Comparison of ENCODE assay signal across 8 mouse cellular contexts in the genomic region with DNA sequence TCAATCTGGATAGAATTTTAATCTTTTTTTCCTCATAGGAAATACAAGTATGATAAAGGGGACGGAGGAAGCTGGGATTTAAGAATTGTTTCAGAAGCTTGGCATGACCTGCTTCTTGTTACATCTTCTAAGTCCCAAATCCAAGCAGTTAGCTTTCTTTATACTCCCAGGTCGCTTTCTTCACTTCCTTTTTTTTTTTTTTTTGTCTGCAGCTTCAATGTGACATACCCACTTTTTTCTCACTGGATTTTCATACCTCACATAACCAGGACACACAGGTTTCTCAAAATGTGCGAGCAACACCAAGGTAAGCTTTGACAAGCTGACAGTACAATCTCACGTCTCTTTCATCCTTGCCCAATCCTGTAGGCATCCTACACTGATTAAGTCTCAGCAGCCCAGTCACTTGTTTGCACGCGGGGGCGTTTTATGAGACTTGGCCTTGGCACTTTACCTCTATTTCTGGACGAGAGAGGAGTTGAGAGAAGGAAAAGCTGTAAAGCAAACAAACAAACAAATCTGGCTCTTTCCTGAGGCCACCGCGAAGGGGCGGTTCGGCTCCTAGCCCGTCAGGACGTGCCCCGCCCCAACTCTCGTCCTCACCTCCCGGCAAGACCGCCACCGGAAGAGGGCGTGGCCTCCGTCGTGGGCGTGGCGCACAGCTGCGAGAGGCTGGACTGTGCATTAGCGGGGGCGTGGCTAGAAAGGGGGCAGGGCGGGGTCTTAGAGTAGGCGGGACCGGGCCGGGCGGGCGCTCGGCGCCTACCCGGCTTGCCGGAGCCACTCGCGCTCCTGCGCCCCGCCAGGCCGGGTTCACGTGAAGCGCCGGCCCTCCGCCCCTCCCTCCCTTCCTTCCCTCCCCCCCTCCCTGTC. TPM values are rescaled to one million over a fixed set of nuclear protein-coding genes. Genes with fewer than 3 reads are reported as not detected.
A peak's percentile ranks its signal among the peaks of the same experiment; 100 is the strongest.
DNase-seq lines count a peak whose midpoint lies in the region; ATAC-seq and TF ChIP-seq lines count a peak whose summit lies in the region.

A gene (plus strand): TSS at position 825 of the 873 bp plus-strand sequence.

- DNase-seq in G1E (ENCODE audit: low spot score): peak; percentile 90
- peak; percentile 99 to 100 for DNase-seq in cerebellum, adult 18-20 months
- DNase-seq in heart, postnatal 36 days: peak; percentile 98 to 99
- DNase-seq in layer of hippocampus, adult 2 months (ENCODE audit: low spot score in 2 of 2): peak; percentile 94 to 97
- peak; percentile 99 for DNase-seq in lung, embryonic 14.5 days
- DNase-seq in thymus, adult 2 months: peak; percentile 99

- H3K4me2 ChIP-seq in forebrain, embryonic 16.5 days (ENCODE audit: low read length): peak within 1 kb of the TSS; percentile 82
- peak within 1 kb of the TSS; percentile 80 for H3K4me2 ChIP-seq in lung, embryonic 14.5 days

- peak; percentile 50 for TF ChIP-seq POLR2A in olfactory bulb, adult 2 months (IDR thresholded peaks at IDR 0.05; ENCODE audit: insufficient read depth, low read depth, low read length)
- no peak; the same call in 1 of the 2 replicates for TF ChIP-seq POLR2A in thymus, adult 2 months (IDR thresholded peaks at IDR 0.05; ENCODE audit: control insufficient read depth, extremely low read depth, insufficient read depth, low read length, poor library complexity)

- H3K4me3 ChIP-seq in G1E (ENCODE audit: low read depth, low read length): peak within 1 kb of the TSS; percentile 98
- peak within 1 kb of the TSS; percentile 91 for H3K4me3 ChIP-seq in forebrain, embryonic 16.5 days (replicated peaks; ENCODE audit: low read length)
- H3K4me3 ChIP-seq in layer of hippocampus, adult 2 months: peak within 1 kb of the TSS; percentile 94
- H3K4me3 ChIP-seq in lung, embryonic 14.5 days (ENCODE audit: low read depth, low read length): peak within 1 kb of the TSS; percentile 82
- peak within 1 kb of the TSS; percentile 78 for H3K4me3 ChIP-seq in olfactory bulb, adult 2 months (ENCODE audit: insufficient read depth, low read depth, low read length)
- H3K4me3 ChIP-seq in thymus, adult 2 months (ENCODE audit: control insufficient read depth, insufficient read depth, low read length): peak within 1 kb of the TSS; percentile 68

- H3K9ac ChIP-seq in forebrain, embryonic 16.5 days (replicated peaks; ENCODE audit: low read depth, low read length): peak within 1 kb of the TSS; percentile 78
- peak within 1 kb of the TSS; percentile 85 for H3K9ac ChIP-seq in lung, embryonic 14.5 days

- peaks cover 18% of the 10 kb centered on the region for H3K36me3 ChIP-seq in G1E (replicated peaks)
- no peaks in the 10 kb centered on the region for H3K36me3 ChIP-seq in forebrain, embryonic 16.5 days (ENCODE audit: control insufficient read depth, insufficient read depth)
- H3K36me3 ChIP-seq in lung, embryonic 14.5 days (ENCODE audit: insufficient read depth): no peaks in the 10 kb centered on the region
- H3K36me3 ChIP-seq in thymus, adult 2 months (ENCODE audit: control insufficient read depth, insufficient read depth, low read length): no peaks in the 10 kb centered on the region

- H3K4me1 ChIP-seq in G1E (ENCODE audit: insufficient read depth, low read depth, low read length): peaks cover 21% of the 10 kb centered on the region
- H3K4me1 ChIP-seq in forebrain, embryonic 16.5 days (replicated peaks; ENCODE audit: control insufficient read depth, insufficient read depth, low read length): peaks cover 9% of the 10 kb centered on the region
- peaks cover 4% of the 10 kb centered on the region; the same call in 1 of the 2 replicates for H3K4me1 ChIP-seq in lung, embryonic 14.5 days (ENCODE audit: insufficient read depth)
- peaks cover 5% of the 10 kb centered on the region for H3K4me1 ChIP-seq in olfactory bulb, adult 2 months (ENCODE audit: control insufficient read depth, insufficient read depth, low read length)
- no peaks in the 10 kb centered on the region; the same call in 1 of the 2 replicates for H3K4me1 ChIP-seq in thymus, adult 2 months (replicated peaks; ENCODE audit: control insufficient read depth, insufficient read depth, low read length)

- no peak for TF ChIP-seq CTCF in G1E (IDR thresholded peaks at IDR 0.05; ENCODE audit: low read depth, low read length)
- 0 out of 2 replicates have a peak, but pooled peaks have one; percentile 2 for TF ChIP-seq CTCF in layer of hippocampus, adult 2 months (conservative IDR thresholded peaks at IDR 0.05)
- TF ChIP-seq CTCF in lung, embryonic 14.5 days (IDR thresholded peaks at IDR 0.05; ENCODE audit: low read depth): peak; percentile 26
- TF ChIP-seq CTCF in olfactory bulb, adult 2 months (IDR thresholded peaks at IDR 0.05; ENCODE audit: insufficient read depth, low read depth, low read length): no peak
- no peak for TF ChIP-seq CTCF in thymus, adult 2 months (IDR thresholded peaks at IDR 0.05; ENCODE audit: borderline replicate concordance, control insufficient read depth, extremely low read depth, insufficient read depth, low read length, poor library complexity)

- 2% methylated on average over 42 of the region's 46 CpGs for WGBS in forebrain, embryonic 16.5 days
- WGBS in lung, embryonic 14.5 days: 2% methylated on average over 44 of the region's 46 CpGs
- 4% methylated on average over 36 of the region's 46 CpGs for WGBS in olfactory bulb, adult 2 months
- 3% methylated on average over 45 of the region's 46 CpGs for WGBS in thymus, adult 2 months

- intact Hi-C loops in heart, postnatal 36 days (cut with DNase I): loop anchor here (5.0 to 10.0 kb wide), 3 partner anchors 67 to 770 kb away; a partner anchor contains a TSS

- H3K27me3 ChIP-seq in G1E (ENCODE audit: insufficient read depth, low read length): 0 out of 2 replicates have a peak, but pooled peaks cover 4% of the 10 kb centered on the region
- H3K27me3 ChIP-seq in forebrain, embryonic 16.5 days (replicated peaks; ENCODE audit: control insufficient read depth, insufficient read depth, low read length): no peaks in the 10 kb centered on the region
- no peaks in the 10 kb centered on the region for H3K27me3 ChIP-seq in lung, embryonic 14.5 days (ENCODE audit: insufficient read depth, low read length)
- no peaks in the 10 kb centered on the region for H3K27me3 ChIP-seq in thymus, adult 2 months (ENCODE audit: control insufficient read depth, insufficient read depth, low read length)

- no peaks in the 10 kb centered on the region for H3K9me3 ChIP-seq in G1E (replicated peaks)
- no peaks in the 10 kb centered on the region for H3K9me3 ChIP-seq in forebrain, embryonic 16.5 days (ENCODE audit: control insufficient read depth, low read length)
- no peaks in the 10 kb centered on the region for H3K9me3 ChIP-seq in lung, embryonic 14.5 days (ENCODE audit: low read depth, low read length)

- ATAC-seq in G1E (ENCODE audit: extremely low read depth, insufficient number of reproducible peaks, low FRiP score, poor library complexity, severe bottlenecking): peak; percentile 91
- peak; percentile 98 for ATAC-seq in forebrain, embryonic 16.5 days
- ATAC-seq in lung, embryonic 14.5 days (ENCODE audit: insufficient read depth): peak; percentile 99

- peak within 1 kb of the TSS; percentile 60; the same call in 1 of the 2 replicates for H3K27ac ChIP-seq in forebrain, embryonic 16.5 days (ENCODE audit: low read length)
- peak within 1 kb of the TSS; percentile 97 for H3K27ac ChIP-seq in layer of hippocampus, adult 2 months
- H3K27ac ChIP-seq in lung, embryonic 14.5 days (ENCODE audit: low read depth): peak within 1 kb of the TSS; percentile 83
- H3K27ac ChIP-seq in olfactory bulb, adult 2 months (ENCODE audit: insufficient read depth, low read depth, low read length): peak within 1 kb of the TSS; percentile 81
- H3K27ac ChIP-seq in thymus, adult 2 months (ENCODE audit: control insufficient read depth, insufficient read depth, low read length): no peak within 1 kb of the TSS

RNA-seq across cellular contexts. Expression of the gene that starts here (rescaled TPM):
- 52.1 and 62.8 TPM in 2 replicates for total RNA-seq in G1E (2014; fragmentation: Nextera tagmentation)
- 36.2 and 40.6 TPM in 2 replicates for total RNA-seq in G1E (2017)
- polyA plus RNA-seq in G1E (2012): 12.5 and 15.2 TPM in 2 replicates
- polyA plus RNA-seq in forebrain, embryonic 16.5 days (2015; fragmentation: Nextera tagmentation; extraction: Ambion mirVana): 4.7 and 6.2 TPM in 2 replicates
- 10 to 100 TPM; 22.6 to 23.0 TPM for total RNA-seq in heart, postnatal 36 days (2021)
- 10 to 100 TPM; 41.4 to 44.0 TPM for total RNA-seq in layer of hippocampus, adult 2 months (2021)
- 14.1 and 14.8 TPM in 2 replicates for polyA plus RNA-seq in lung, embryonic 14.5 days (2014; fragmentation: Nextera tagmentation; extraction: Ambion mirVana)
- polyA plus RNA-seq in olfactory bulb, adult 2 months (2012; ENCODE audit: insufficient read depth, insufficient read length, low replicate concordance, missing spikeins): not detected in 2 replicates
- 6.3 and 6.7 TPM in 2 replicates for polyA plus RNA-seq in thymus, adult 2 months (2012; rRNA removed)

Comparison
In these comparisons a context has a peak if more than half of its experiments do, and no peak if none do; other contexts are left out.
1. CTCF ChIP-seq: peak in layer of hippocampus, adult 2 months (single experiment) and lung, embryonic 14.5 days (single experiment); none in G1E (single experiment), olfactory bulb, adult 2 months (single experiment) and thymus, adult 2 months (single experiment).
2. Peak in every context shown above with its lines, with median percentiles within 50 percentile points of each other: ATAC-seq, DNase-seq and H3K4me3 ChIP-seq.